Mouse (Mus musculus) neutrophil, adult 5-6 weeks (primary cell): ENCODE results near the gene Mdk. TPM values are rescaled to one million over a fixed set of nuclear protein-coding genes. Genes with fewer than 3 reads are reported as not detected.

Experiments used
- ATAC-seq: fragments of 151-379, 151-347 bp; 2 replicates; pipeline ENCODE4 v1.8.0; 2017; ENCODE audit warnings: mild to moderate bottlenecking, moderate TSS enrichment; ENCODE audit not compliant: insufficient number of reproducible peaks, poor library complexity, low FRiP score, severe bottlenecking; ENCODE audit errors: extremely low read depth
- total RNA-seq: library from RNA; stranded (forward); fragments of 200-1000 nt; gene quantifications from 2 replicates; pipeline ENCODE4 v1.2.3, GENCODE M21; 2017

Mdk gene
- 1.1 and 1.3 TPM in 2 replicates for total RNA-seq

- ATAC-seq = no peak
Measured at GRCm38 (mm10) chr2:91932160-91932711, at the start of gene Mdk. Mdk (minus strand) TSS chr2:91932297.

- no peak for ATAC-seq
Measured at GRCm38 (mm10) chr2:91980830-91981229, 48.7 kb upstream of the Mdk start.

GRCm38 (mm10) chr2:91980245-91980644 is 48.1 kb upstream of the Mdk start:
- ATAC-seq = no peak

- ATAC-seq = no peak
Measured at GRCm38 (mm10) chr2:91978547-91978946, 46.5 kb upstream of the Mdk start.

- no peak for ATAC-seq
Measured at GRCm38 (mm10) chr2:91977960-91978359, 45.9 kb upstream of the Mdk start.

- no peak for ATAC-seq
Measured at GRCm38 (mm10) chr2:91975581-91976541, 43.8 kb upstream of the Mdk start, which contains the start of gene Dgkz. Dgkz (minus strand) TSS chr2:91975864.

- no peak for ATAC-seq
Measured at GRCm38 (mm10) chr2:91973416-91974135, 41.5 kb upstream of the Mdk start.

GRCm38 (mm10) chr2:91972121-91972566 is 40.0 kb upstream of the Mdk start:
- ATAC-seq = peak; percentile 85

- ATAC-seq = no peak
Measured at GRCm38 (mm10) chr2:91971231-91972097, 39.4 kb upstream of the Mdk start.

GRCm38 (mm10) chr2:91967962-91968361 is 35.9 kb upstream of the Mdk start:
- no peak for ATAC-seq

GRCm38 (mm10) chr2:91966367-91966766 is 34.3 kb upstream of the Mdk start:
- ATAC-seq = no peak

- ATAC-seq = peak; percentile 40
Measured at GRCm38 (mm10) chr2:91965417-91965816, 33.3 kb upstream of the Mdk start.

GRCm38 (mm10) chr2:91964610-91965204 is 32.6 kb upstream of the Mdk start:
- ATAC-seq = no peak

- peak; percentile 65 for ATAC-seq
Measured at GRCm38 (mm10) chr2:91963443-91963932, 31.4 kb upstream of the Mdk start.

GRCm38 (mm10) chr2:91962864-91963401 is 30.8 kb upstream of the Mdk start:
- no peak for ATAC-seq

GRCm38 (mm10) chr2:91961901-91962761 is 30.0 kb upstream of the Mdk start:
- ATAC-seq = peak; percentile 30; the same call in 1 of the 2 replicates

- ATAC-seq = no peak
Measured at GRCm38 (mm10) chr2:91960459-91960858, 28.4 kb upstream of the Mdk start.
